Mouse (Mus musculus) kidney, adult 2 months (tissue): ENCODE measurements at regions not wholly inside any gene's neighbourhood (a gene's known extent, or its start where the extent isn't known, plus 50 kb on each side); places are given as distances from the start of the nearest gene placed in this dataset.

Experiments
- CTCF ChIP-seq: fragments of 200-500 bp; conservative IDR thresholded peaks from 2 replicates; pipeline ENCODE4 v1.5.1; 2011; ENCODE audit warnings: low read depth, mild to moderate bottlenecking, control low read depth, low read length, moderate library complexity, mixed read lengths; ENCODE audit not compliant: insufficient read depth, insufficient read length
- POLR2A ChIP-seq: fragments of 200-500 bp; IDR thresholded peaks from one replicate; pipeline ENCODE4 v1.6.1; 2011; ENCODE audit warnings: low read depth, low read length, control low read depth

DNA sequence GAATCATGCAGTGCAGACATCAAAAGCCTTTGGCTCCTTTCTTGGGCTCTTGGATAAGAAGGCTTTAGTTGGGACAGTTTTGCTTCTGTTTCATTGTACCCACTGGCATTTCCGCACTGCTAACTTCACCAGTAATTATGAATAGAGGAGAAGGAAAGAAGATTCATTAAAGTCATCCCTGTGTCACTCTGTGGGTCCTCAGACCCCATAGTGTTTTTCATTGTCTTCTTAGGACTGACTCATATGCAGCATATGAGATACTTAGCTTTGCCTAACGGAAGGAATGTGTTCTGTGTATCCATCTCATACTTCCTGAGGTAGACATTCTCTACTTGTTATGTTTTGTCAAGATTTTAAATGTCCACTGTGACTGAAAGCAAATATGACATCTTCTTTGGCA is 287.6 kb upstream of the Sash1 start:
- TF ChIP-seq CTCF (no peak), POLR2A (no peak)
